Mouse (Mus musculus) cerebellum, adult 2 months (tissue): ENCODE results near the gene Pik3r5.

Source experiments
- CTCF ChIP-seq: fragments of 200-500 bp; IDR thresholded peaks from 2 replicates; pipeline ENCODE4 v1.5.1; 2011; ENCODE audit warnings: low read depth, mild to moderate bottlenecking, control low read depth, low read length, moderate library complexity, borderline replicate concordance; ENCODE audit not compliant: insufficient read depth
- POLR2A ChIP-seq: fragments of 200-500 bp; IDR thresholded peaks from 2 replicates; pipeline ENCODE4 v1.6.1; 2011; ENCODE audit warnings: low read length, control low read depth, borderline replicate concordance; ENCODE audit not compliant: insufficient read depth

GRCm38 (mm10) chr11:68451747-68452405 lies 20.0 kb downstream of the Pik3r5 start:
- TF ChIP-seq CTCF (no peak), POLR2A (no peak)
